Mouse (Mus musculus) G1E (cell line): ENCODE measurements around the gene Fastkd5.

ENCODE experiments used
- CTCF ChIP-seq: IDR thresholded peaks from 2 replicates; pipeline ENCODE4 v1.5.1; 2012; ENCODE audit warnings: low read depth, low read length, inconsistent platforms, mixed read lengths
- GATA1 ChIP-seq: IDR thresholded peaks from 2 replicates; pipeline ENCODE4 v1.6.1; 2012; ENCODE audit warnings: borderline replicate concordance, low read length, inconsistent platforms, mixed read lengths

DNA sequence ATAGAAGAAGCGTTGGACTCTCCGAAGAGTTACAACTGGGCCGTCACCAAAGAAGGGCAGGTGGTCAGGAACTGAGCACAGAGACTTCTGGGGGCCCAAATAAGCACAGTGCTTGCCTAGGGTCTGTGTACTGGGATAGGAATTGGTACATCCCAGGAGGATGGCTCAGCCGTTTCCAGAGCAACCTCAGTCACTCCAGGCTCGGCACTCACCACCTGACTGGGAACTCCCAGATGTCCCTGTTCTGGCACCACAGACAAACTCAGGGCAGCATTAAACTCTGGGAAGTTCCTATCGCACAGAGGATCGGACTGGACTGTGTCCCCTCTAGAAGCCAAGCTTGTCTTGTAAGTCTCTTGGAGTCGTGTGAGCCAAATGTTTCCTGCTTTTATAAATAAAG lies 64.8 kb downstream of the Fastkd5 start:
- TF ChIP-seq CTCF, result no peak
- TF ChIP-seq GATA1, result no peak
